Mouse (Mus musculus): ENCODE data around the gene Tsc2.
A peak's percentile ranks its signal among the peaks of the same experiment; 100 is the strongest.
"Not testable (repeated sequence)": the region's sequence is repeated elsewhere in the genome, so short reads cannot be mapped to it uniquely, and the experiment has no call there.

The Tsc2 gene

DNA sequence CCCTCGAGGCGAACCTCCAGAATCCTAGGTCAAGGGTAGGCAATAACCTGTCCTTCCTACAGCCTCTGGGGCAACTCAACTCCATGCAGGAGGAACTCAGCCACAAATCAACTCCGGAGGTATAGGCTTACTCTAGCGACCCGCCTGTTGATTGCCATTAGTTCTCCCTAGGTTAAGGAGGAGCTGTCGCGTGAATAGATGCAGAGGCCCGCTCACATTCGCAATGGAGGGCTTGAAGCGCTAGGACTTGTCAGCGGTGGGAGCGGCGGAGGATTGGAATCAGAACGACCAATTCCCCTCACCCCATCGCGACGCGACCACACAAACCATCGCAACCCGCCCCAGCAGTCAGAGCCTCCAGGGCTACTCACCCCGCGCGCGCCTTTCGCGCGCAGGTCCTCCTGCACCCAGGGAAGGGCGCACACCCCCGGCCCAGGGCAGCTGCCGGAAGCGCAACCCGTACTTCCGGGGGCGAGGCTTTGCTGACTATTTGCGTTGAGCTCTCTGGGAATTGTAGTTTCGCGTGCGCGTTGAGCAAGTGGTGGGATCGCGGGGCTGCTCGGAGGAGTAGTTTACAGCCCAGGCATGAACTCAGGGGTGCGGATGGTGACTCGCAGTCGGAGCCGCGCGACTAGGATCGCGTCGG is at the start of gene Tsc2, which contains the start of gene Nthl1:
TSS of gene Tsc2 (minus strand) at position 464 of the 646 bp plus-strand sequence.
TSS of gene Nthl1 (plus strand) at position 514 of the 646 bp plus-strand sequence.
- peak; percentile 87 to 95 for DNase-seq (ENCODE audit: inconsistent age in 2 of 2, low spot score in 1 of 2)

DNA sequence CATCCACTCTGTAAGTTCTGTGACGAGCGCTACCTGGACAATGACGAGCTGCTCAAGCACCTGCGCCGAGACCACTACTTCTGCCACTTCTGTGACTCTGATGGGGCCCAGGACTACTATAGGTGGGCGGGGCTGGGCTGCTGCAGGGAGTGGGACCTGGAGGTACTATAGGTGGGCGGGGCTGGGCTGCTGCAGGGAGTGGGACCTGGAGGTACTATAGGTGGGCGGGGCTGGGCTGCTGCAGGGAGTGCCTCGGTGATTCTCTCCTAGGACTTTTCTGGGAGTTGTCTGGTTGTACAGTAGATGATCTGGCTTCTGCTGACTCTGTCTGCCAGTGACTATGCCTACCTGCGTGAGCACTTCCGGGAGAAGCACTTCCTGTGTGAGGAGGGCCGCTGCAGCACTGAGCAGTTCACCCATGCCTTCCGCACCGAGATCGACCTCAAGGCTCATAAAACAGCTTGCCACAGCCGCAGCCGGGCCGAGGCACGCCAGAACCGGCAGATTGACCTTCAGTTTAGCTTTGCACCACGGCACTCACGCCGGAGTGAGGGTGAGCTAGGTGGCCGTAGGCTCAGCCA is 45.2 kb upstream of the Tsc2 start:
- DNase-seq (ENCODE audit: inconsistent age in 2 of 2, low spot score in 1 of 2), result no peak

DNA sequence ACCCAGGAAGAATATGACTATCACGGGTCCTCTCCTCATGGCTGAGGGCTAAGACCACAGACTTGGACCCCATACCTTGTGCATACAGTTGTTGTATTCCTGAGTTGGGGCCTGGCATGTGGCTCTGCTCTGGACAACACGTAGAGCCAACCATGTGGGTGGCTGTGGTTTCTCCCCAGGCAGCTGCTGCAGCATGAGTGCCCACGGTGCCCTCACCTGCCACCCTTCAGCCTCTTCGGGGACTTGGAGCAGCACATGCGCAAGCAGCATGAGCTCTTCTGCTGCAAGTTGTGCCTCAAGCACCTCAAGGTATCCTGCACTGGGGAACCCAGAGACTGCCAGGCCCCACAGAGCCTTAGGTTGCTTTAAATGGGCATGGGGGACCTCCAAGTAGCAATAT is 44.4 kb upstream of the Tsc2 start:
- DNase-seq (ENCODE audit: inconsistent age in 2 of 2, low spot score in 1 of 2), result no peak

DNA sequence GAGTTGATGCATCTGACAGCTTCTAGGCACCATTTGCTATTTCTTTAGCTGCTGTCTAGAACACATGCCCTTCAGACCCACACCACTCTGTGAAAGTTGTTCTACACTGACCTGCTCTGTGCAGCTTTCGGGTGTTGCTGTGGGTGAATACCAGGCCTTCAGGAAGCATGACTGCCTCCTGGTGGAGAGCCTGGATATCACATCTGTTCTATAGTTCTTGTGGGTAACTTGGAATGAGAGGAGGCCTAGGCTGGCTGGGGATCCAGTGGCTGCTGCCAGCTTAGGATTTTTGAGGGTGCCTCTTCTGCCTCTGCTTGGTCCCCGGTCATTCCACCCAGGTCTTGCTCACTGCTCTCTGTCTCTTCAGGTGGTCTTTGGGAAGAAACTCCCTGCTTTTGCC is 43.8 kb upstream of the Tsc2 start:
- peak in 1 of 2 experiments; percentile 79 for DNase-seq (ENCODE audit: inconsistent age in 2 of 2, low spot score in 1 of 2)

DNA sequence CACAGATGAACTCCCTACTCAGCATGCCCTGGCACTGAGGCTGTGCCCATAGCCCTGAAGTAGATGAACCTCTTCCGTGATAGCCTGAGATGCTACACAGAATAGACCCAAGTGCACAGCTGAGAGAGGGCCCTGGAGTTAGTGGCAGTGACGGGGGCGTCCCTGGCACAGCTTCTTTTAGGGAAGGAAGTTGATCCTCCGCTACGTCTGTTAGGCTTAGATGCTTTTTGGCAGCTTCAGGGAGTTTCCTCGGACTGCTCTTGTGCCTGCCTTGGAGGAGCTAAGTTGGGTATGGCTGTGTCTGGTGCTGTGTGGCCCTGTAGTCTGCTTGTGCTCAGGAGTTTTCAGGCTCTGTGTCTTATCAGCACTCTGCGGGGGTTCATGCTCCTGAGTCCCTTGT is 41.8 kb upstream of the Tsc2 start:
- no peak for DNase-seq (ENCODE audit: inconsistent age in 2 of 2, low spot score in 1 of 2)

DNA sequence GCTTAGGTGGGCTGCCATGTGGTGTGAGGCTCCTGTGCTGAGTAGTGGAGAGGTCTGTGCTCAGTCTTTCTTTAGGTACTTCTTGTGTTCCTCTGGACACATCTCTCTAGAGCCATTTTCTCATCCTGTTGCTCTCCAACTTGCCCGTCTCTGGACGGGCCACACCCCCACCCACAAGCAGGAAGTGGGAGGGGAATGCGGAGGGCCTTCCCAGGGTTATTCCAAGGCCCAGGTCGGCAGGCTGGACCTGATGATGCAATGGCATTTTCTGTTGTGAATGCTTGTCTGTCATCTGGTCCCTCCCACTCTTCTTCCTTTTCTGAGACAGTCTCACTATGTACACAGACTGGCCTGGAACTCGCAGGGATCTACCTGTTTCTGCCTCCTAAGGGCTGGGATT is 39.7 kb upstream of the Tsc2 start:
- peak; percentile 76 to 90 for DNase-seq (ENCODE audit: inconsistent age in 2 of 2, low spot score in 1 of 2)

DNA sequence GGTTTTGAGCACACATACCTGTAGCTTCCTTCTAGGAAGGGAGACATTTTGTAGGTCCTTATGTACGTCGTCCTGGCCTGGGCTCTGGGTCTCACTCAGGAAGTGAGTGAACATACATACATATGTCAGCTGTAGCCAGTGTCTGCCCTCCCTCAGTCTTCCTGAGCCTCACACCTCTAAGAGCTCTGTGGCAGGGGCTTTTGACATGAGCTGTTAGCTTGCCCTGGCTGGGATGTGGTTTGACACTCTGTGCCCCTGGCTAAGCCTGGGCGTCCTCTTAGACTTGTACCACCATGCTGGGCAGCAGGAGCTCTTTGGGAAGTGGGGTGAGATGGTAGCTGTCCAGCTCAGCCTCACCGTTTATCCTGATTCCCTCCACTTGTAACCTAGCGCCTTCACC is 38.9 kb upstream of the Tsc2 start:
- no peak for DNase-seq (ENCODE audit: inconsistent age in 2 of 2, low spot score in 1 of 2)

DNA sequence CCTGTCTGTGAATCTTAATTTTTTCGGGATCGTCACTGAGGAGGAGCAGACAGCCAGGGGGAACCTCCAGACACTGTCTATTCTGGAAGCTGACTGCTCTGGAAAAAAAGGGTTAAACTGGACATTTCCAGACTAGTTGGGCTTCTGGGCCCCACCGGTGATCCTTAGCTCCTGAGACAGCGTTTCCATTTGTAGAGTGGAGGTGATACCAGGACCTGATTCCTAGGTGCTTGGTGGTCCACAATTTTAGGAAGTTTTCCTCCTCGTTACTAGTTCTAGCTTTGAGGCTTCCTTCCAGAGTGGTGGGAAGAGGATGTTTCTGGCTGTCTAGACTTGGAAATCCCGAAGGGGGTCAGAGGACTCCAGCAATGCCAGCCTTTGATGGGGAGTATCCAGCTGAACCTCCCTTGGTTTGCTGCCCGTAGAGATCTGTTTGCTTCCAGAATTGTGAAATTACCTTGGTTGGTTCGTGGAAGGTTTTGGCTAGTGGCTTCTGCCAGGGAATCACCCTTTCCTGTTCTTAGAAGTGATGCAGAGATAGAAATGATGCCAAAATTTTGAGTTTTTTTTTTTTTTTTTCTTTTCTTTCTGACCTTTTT is 37.9 kb upstream of the Tsc2 start:
- peak in 1 of 2 experiments; percentile 63 for DNase-seq (ENCODE audit: inconsistent age in 2 of 2, low spot score in 1 of 2)

DNA sequence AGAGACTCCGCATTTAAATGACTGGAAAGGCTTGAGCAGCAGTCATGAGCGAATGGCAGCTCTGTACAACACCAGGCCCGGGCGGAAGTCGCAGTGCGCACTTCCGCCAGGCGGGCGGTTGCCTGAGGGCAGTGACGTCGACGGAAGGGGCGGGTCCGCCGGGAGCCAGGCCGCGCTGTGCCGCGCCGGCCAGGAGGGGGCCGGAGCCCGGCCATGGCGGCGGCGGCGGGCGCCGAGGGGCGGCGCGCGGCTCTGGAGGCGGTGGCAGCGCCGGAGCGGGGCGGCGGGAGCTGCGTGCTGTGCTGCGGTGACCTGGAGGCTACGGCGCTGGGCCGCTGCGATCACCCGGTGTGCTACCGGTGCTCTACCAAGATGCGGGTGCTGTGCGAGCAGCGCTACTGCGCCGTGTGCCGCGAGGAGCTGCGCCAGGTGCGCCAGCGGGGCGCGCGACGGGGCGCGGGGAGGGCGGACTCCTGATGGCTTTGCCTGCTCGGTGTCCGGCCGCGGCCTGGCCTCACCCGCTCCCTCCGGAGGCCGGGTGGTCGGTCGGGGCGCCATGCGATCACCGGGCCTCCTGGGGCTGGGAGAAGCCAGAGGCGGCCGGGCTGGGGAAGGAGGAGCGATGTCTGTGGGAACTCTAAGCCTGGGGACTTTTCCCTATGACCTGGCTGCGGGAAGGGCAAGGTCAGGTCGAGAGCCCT is 37.3 kb upstream of the Tsc2 start, which contains the start of gene Zfp598:
TSS of gene Zfp598 (plus strand) at position 143 of the 701 bp plus-strand sequence.
- DNase-seq (ENCODE audit: inconsistent age in 2 of 2, low spot score in 1 of 2), result peak; percentile 96 to 97

DNA sequence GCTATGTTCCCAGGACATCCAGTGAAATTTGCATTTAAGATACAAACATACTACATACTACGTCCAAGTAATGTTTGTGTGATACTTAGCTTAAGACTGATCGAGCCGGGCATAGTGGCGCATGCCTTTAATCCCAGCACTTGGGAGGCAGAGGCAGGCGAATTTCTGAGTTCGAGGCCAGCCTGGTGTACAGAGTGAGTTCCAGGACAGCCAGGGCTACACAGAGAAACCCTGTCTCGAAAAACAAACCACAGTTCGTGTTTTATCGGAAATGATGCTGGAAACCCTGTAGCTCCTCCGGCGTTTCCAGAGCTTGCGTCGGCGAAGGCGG is 36.7 kb upstream of the Tsc2 start:
- DNase-seq (ENCODE audit: inconsistent age in 2 of 2, low spot score in 1 of 2), result not testable (repeated sequence)

DNA sequence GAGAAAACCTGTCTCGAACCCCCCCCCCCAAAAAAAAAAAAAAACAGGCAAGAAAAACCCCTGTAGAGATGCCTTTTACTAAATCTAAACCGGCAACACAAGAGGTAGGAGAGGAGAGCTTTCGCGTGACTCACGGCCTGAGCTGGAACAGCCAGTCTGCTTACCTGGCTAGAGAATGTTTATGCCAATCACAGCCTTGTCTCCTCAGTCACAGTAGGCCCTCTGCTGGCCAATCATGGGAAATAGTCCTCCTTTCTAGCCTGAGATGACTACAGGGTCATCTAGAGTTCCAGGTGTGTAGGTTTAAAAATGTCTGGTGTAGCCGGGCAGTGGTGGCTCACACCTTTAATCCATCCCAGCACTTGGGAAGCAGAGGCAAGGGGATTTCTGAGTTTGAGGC is 35.0 kb upstream of the Tsc2 start:
- DNase-seq (ENCODE audit: inconsistent age in 2 of 2, low spot score in 1 of 2), result peak; percentile 65 to 86

DNA sequence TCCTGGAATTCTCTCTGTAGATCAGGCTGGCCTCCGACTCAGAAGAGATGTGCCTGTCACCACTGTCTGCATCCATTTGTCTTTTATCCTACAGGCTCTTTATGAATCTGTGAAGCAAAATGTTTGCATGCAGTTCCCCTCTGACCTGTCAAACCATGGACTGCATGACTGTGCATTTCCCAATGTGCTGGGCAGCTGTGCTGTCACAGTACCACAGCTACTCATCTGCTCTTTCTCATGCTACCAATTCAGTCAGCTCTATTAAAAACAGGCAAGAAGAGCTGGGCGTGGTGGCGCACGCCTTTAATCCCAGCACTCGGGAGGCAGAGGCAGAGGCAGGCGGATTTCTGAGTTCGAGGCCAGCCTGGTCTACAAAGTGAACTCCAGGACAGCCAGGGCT is 34.6 kb upstream of the Tsc2 start:
- not testable (repeated sequence) for DNase-seq (ENCODE audit: inconsistent age in 2 of 2, low spot score in 1 of 2)

DNA sequence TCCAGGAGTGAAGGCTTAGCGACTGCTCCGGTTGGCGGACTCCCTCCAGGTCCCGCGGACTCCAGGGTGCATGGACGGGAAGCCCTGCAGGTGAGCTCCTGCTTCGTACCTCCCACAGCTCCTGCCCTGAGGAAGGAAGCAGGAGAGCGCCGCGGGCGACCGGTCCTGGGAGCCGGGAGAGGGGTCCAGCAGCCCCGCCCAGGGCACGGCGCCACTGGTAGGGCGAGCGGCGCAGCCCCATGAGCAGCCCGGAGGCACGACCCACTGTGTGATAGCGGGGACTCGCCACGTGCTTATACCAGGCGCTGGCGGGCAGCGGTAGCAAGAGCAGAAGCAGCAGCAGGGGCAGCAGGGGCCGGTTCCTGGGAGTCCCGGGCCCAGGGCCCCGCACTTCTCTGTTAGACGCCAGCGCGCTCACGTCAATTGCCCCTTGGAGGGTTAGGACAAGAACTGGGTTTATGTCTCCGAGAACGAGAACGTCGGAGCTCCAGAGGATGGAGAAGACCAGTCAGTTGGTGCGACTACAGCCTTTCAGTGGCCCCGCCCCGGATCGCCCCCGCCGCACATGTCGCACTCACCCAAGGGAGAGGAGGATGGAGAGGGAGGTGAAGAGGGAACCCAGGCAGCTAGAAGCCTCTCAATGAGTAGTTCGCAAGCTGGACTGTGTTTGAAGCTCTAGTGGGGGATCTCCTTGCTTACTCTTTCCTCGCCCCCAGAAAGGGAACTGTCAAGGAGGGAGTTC is 25.8 kb upstream of the Tsc2 start, which contains the start of gene Npw:
TSS of gene Npw (minus strand) at position 441 of the 742 bp plus-strand sequence.
- DNase-seq (ENCODE audit: inconsistent age in 2 of 2, low spot score in 1 of 2), result peak in 1 of 2 experiments; percentile 54

DNA sequence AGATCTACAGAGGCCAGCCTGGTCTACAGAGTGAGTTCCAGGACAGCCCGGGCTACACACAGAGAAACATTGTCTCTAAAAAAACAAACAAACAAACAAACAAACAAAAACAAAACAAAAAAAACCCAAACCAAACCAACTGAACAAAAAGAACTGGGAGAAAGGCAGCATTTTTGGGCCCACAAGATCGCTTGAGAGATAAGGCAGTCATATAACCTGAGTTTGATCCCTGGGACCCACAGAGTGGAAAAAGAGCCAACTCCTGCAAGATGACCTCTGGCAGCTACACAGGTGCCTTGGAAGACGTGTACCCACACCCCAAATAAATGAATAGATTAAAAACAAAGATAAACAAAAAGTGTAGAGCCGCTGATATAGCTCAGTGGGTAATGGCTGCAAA is 22.5 kb upstream of the Tsc2 start:
- no peak for DNase-seq (ENCODE audit: inconsistent age in 2 of 2, low spot score in 1 of 2)

DNA sequence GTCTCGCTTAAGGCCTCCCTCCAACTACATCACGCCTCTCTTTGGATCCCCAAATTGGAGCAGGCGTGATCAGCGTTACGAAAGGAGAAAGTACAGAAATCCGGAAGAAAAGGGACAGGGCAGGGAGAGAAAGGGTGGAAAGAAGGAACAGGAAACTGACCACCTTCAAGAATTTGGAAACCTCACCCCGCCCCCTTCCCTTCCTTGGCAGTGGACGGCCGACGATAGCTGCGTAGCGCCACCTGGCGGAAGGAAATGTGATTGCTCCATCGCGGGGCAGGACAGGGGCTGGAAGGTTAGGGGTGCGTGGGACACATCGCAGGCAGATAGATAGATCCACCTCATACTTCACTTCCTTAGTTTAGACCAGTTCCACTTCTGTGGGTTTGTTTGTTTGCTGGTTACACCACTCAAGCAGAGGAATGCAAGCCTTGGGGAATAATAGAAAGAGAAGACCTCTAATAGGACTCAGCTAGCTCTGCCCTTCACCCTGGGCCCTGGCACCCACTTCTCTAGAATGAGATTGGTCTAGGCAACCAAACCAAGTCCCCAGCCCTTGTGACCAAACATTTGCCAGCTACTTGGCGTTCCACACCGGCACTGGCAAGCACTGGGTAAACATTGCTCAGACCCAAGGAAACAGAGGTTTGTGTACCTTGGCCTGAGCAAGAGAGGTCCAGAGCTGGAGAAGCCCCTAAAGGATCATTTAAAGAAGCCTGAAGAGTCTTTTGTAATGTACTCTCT is 21.7 kb upstream of the Tsc2 start:
- DNase-seq (ENCODE audit: inconsistent age in 2 of 2, low spot score in 1 of 2), result peak; percentile 70 to 90

DNA sequence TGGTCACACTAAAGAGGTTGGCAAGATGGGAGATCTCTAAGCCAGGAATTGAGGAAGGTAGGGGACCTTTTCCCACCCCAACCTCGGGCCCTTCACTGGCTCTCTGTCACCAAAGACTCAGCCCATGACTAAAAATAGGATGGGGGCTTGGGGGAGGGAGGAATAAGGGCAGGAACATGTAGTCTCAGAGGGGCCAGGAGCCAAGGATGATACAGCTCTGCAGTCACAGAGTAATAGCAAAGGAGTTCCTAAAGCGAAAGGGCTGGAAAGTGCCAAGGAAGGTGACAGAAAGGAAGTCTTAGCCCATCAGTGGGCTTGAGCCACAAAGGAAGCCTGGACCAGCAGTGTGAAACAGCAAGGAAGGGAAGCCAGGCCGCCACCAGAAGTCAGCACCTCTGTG is 19.4 kb upstream of the Tsc2 start:
- DNase-seq (ENCODE audit: inconsistent age in 2 of 2, low spot score in 1 of 2), result peak in 1 of 2 experiments; percentile 29

DNA sequence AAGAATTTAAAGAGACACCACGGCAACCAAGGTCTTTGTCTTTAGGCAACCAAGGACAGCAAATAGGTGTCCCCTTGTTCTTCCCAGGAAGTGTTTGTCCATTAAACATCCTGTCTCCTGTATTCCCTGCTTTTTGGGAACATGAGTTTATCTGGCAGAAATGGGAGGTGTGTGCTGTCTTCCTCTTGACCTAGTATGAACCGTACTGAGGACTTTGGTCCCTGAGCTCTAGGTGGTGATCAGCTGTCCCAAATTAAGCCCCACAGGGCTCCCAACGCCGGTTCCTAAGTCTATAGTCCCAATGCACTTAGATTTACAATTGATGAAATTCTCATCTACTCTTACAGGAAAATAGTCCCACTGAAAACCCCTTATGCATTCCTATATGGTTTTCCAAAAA is 18.3 kb upstream of the Tsc2 start:
- no peak for DNase-seq (ENCODE audit: inconsistent age in 2 of 2, low spot score in 1 of 2)

DNA sequence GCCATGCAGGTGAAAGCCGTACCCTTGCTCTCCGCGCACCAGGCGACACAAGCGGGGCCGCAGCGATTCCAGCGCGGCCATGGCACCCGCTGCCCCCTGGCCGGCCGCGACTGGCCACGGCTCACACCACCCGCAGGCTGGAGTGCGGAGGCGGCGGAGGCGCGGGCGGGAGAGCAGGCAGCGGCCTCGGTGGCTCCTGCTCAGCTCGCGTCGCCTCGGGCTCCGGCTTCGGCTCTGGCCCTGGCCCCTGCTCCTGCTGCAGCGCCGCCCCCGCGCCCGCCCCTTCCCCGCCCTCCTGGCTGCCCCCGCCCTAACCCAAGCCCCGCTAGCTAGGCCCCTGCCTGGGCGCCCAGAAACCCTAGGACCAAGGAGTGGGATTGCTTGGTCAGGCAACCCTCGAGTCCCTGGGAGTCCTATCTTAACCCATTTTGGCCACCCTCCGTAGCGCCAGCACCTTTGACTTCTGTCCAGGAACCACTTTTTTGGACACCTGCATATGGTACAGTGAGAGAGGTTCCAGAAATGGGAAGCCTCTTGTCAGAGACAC is 17.7 kb upstream of the Tsc2 start, which contains the start of gene Slc9a3r2:
TSS of gene Slc9a3r2 (minus strand) at position 258 of the 547 bp plus-strand sequence.
- peak; percentile 73 to 88 for DNase-seq (ENCODE audit: inconsistent age in 2 of 2, low spot score in 1 of 2)

DNA sequence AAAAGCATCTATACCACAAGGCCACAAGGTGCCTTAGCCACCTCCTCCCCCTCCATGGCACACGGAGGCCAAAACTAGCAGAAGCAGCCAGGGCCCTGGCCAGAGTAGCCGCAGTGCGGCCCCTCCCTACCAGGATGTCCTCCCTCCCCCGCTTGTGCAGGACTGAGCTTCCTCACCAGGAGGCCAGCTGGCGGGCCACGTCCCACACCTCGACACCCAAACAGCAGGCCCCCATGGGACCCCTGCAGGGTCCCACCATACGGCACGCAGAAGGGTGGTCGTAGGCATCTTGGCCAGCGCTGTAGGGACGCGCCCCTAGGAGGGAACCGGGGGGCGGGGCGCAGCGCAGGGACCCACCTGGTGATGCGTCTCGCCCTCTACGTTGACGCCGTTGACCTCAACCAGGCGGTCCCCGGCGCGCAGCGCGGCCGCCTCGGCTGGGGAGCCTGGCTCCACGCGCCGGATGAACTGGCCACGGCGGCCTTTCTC is 17.2 kb upstream of the Tsc2 start:
- DNase-seq (ENCODE audit: inconsistent age in 2 of 2, low spot score in 1 of 2), result peak; percentile 64 to 75

All from adrenal gland, adult (tissue).